Comparison of ENCODE assay signal across 26 mouse cellular contexts in genomic region chr16:9358651-9359050, GRCm38 (mm10).
"Had no signal": no experiment of that assay in that cellular context is flagged by ENCODE, and none has a peak within 500 bp of the region (broad histone marks: within the 10 kb centered on the region; RNA-seq: fewer than 3 reads in every experiment).

No protein-coding gene starts in this region.

- H3K27ac ChIP-seq: gastrocnemius, adult 2 months; hindbrain, embryonic 10.5 days; hindbrain, embryonic 12.5 days; hindbrain, embryonic 14.5 days; intestine, embryonic 15.5 days; left cerebral cortex, adult 2 months; limb, embryonic 10.5 days; limb, embryonic 12.5 days; liver, embryonic 13.5 days had no signal

- H3K4me2 ChIP-seq: heart, embryonic 11.5 days; hindbrain, embryonic 12.5 days; hindbrain, embryonic 14.5 days; intestine, embryonic 15.5 days; limb, embryonic 12.5 days; liver, embryonic 11.5 days; liver, embryonic 13.5 days had no signal

- H3K9me3 ChIP-seq: hindbrain, embryonic 12.5 days; intestine, embryonic 15.5 days; limb, embryonic 10.5 days; liver, embryonic 13.5 days had no signal

- H3K4me1 ChIP-seq: hindbrain, embryonic 10.5 days; hindbrain, embryonic 12.5 days; intestine, embryonic 15.5 days; limb, embryonic 12.5 days; liver, embryonic 13.5 days had no signal

- H3K27me3 ChIP-seq: hindbrain, embryonic 12.5 days; intestine, embryonic 15.5 days; liver, embryonic 13.5 days had no signal

- H3K36me3 ChIP-seq: hindbrain, embryonic 10.5 days; hindbrain, embryonic 12.5 days; intestine, embryonic 15.5 days; limb, embryonic 10.5 days; limb, embryonic 12.5 days; liver, embryonic 13.5 days had no signal

- ATAC-seq: hindbrain, embryonic 16.5 days; inflammation-experienced regulatory T-cells, adult 6 months; intestine, embryonic 15.5 days; intestine, postnatal 0 days had no signal

- DNase-seq: gastrocnemius, adult 2 months; gastrocnemius, postnatal 10 days; gastrocnemius, postnatal 25 days; heart, adult 18-20 months; heart, postnatal 10 days; heart, postnatal 4 days; kidney, adult 18-20 months; kidney, adult 8-10 months; kidney, postnatal 10 days; kidney, postnatal 25 days; kidney, postnatal 4 days; liver; liver, embryonic 13.5 days had no signal

- H3K4me3 ChIP-seq: gastrocnemius, adult 2 months; hindbrain, embryonic 10.5 days; hindbrain, embryonic 12.5 days; intestine, embryonic 15.5 days; layer of hippocampus, adult 2 months; left cerebral cortex, adult 2 months; limb, embryonic 10.5 days; limb, embryonic 12.5 days; liver, embryonic 13.5 days had no signal

- H3K9ac ChIP-seq: hindbrain, embryonic 12.5 days; hindbrain, embryonic 14.5 days; intestine, embryonic 15.5 days; limb, embryonic 12.5 days; liver, embryonic 13.5 days had no signal
